In the genomic region with DNA sequence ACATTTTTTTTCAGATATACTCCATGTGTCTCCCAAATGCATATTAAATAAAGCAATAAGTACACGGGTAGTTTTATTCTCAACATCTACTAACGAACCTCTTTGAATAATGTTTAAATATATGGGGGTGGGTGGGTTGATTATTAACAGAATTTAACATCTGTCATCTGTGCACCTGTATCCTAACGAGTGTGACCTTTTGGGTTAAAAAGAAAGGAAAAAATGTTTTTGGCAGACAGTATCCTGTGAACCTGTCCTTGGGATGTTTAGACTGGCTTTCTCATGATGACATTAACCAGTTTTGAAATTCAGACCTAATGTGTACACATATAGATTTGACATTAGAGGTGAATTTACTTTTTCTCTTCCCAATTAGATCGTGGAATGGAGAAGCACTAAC, we compare ENCODE assay signal across 15 mouse cellular contexts.
"Had no signal": no experiment of that assay in that cellular context is flagged by ENCODE, and none has a peak within 500 bp of the region (broad histone marks: within the 10 kb centered on the region; RNA-seq: fewer than 3 reads in every experiment).

No protein-coding gene starts in this region.

- H3K9ac ChIP-seq: neural tube, embryonic 15.5 days; stomach, embryonic 15.5 days had no signal

- H3K27me3 ChIP-seq: neural tube, embryonic 15.5 days; stomach, embryonic 15.5 days had no signal

- H3K27ac ChIP-seq: neural tube, embryonic 15.5 days; stomach, embryonic 15.5 days; stomach, postnatal 0 days had no signal

- DNase-seq: retina, postnatal 1 day; right cerebral cortex, adult 18-20 months; right cerebral cortex, postnatal 14 days; right cerebral cortex, postnatal 25 days; right cerebral cortex, postnatal 4 days; spleen, adult 18-20 months; thymus, adult 18-20 months; thymus, adult 2 months; thymus, postnatal 14 days; thymus, postnatal 25 days; thymus, postnatal 36 days; thymus, postnatal 4 days had no signal

- H3K9me3 ChIP-seq: neural tube, embryonic 15.5 days; stomach, embryonic 15.5 days had no signal

- H3K4me2 ChIP-seq: neural tube, embryonic 15.5 days; stomach, embryonic 15.5 days had no signal

- H3K4me1 ChIP-seq: neural tube, embryonic 15.5 days; stomach, embryonic 15.5 days had no signal

- H3K36me3 ChIP-seq: neural tube, embryonic 15.5 days; stomach, embryonic 15.5 days had no signal

- H3K4me3 ChIP-seq: neural tube, embryonic 15.5 days; stomach, embryonic 15.5 days had no signal
